Mouse (Mus musculus): Measurements from ENCODE around the gene Ankrd28.
"Not testable (repeated sequence)": the region's sequence is repeated elsewhere in the genome, so short reads cannot be mapped to it uniquely, and the experiment has no call there.

The Ankrd28 gene

GRCm38 (mm10) chr14:31830571-31831369, at the start of gene Ankrd28:
Ankrd28 (minus strand) TSS chr14:31830651.
- peak; percentile 97 for DNase-seq (ENCODE audit: low read depth, low spot score)

- no peak for DNase-seq (ENCODE audit: low read depth, low spot score)
These were observed 49.0 kb upstream of the Ankrd28 start for GRCm38 (mm10) chr14:31879456-31879855.

GRCm38 (mm10) chr14:31872130-31872529, 41.7 kb upstream of the Ankrd28 start:
- DNase-seq (ENCODE audit: low read depth, low spot score): no peak

- no peak for DNase-seq (ENCODE audit: low read depth, low spot score)
These were observed 40.0 kb upstream of the Ankrd28 start for GRCm38 (mm10) chr14:31870436-31870835.

- no peak for DNase-seq (ENCODE audit: low read depth, low spot score)
These were observed 38.1 kb upstream of the Ankrd28 start for GRCm38 (mm10) chr14:31868591-31868990.

GRCm38 (mm10) chr14:31866366-31866765, 35.9 kb upstream of the Ankrd28 start:
- DNase-seq (ENCODE audit: low read depth, low spot score): not testable (repeated sequence)

- no peak for DNase-seq (ENCODE audit: low read depth, low spot score)
These were observed 28.2 kb upstream of the Ankrd28 start for GRCm38 (mm10) chr14:31858679-31859078.

- no peak for DNase-seq (ENCODE audit: low read depth, low spot score)
These were observed 26.9 kb upstream of the Ankrd28 start for GRCm38 (mm10) chr14:31857096-31857975.

- no peak for DNase-seq (ENCODE audit: low read depth, low spot score)
These were observed 25.6 kb upstream of the Ankrd28 start for GRCm38 (mm10) chr14:31856007-31856406.

GRCm38 (mm10) chr14:31854667-31855066, 24.2 kb upstream of the Ankrd28 start:
- no peak for DNase-seq (ENCODE audit: low read depth, low spot score)

- no peak for DNase-seq (ENCODE audit: low read depth, low spot score)
These were observed 13.1 kb upstream of the Ankrd28 start for GRCm38 (mm10) chr14:31843571-31843970.

- DNase-seq (ENCODE audit: low read depth, low spot score): no peak
These were observed 1.6 kb upstream of the Ankrd28 start for GRCm38 (mm10) chr14:31832022-31832421.

- no peak for DNase-seq (ENCODE audit: low read depth, low spot score)
These were observed 890 bp upstream of the Ankrd28 start for GRCm38 (mm10) chr14:31831370-31831712.

- DNase-seq (ENCODE audit: low read depth, low spot score): peak; percentile 79
These were observed 489 bp downstream of the Ankrd28 start for GRCm38 (mm10) chr14:31829761-31830562.

- no peak for DNase-seq (ENCODE audit: low read depth, low spot score)
These were observed 3.2 kb downstream of the Ankrd28 start for GRCm38 (mm10) chr14:31827221-31827620.

GRCm38 (mm10) chr14:31809942-31810341, 20.5 kb downstream of the Ankrd28 start:
- no peak for DNase-seq (ENCODE audit: low read depth, low spot score)

- DNase-seq (ENCODE audit: low read depth, low spot score): no peak
These were observed 26.7 kb downstream of the Ankrd28 start for GRCm38 (mm10) chr14:31803791-31804190.

- no peak for DNase-seq (ENCODE audit: low read depth, low spot score)
These were observed 29.5 kb downstream of the Ankrd28 start for GRCm38 (mm10) chr14:31800976-31801375.

- no peak for DNase-seq (ENCODE audit: low read depth, low spot score)
These were observed 30.0 kb downstream of the Ankrd28 start for GRCm38 (mm10) chr14:31800446-31800845.

- no peak for DNase-seq (ENCODE audit: low read depth, low spot score)
These were observed 31.5 kb downstream of the Ankrd28 start for GRCm38 (mm10) chr14:31798937-31799336.

- DNase-seq (ENCODE audit: low read depth, low spot score): no peak
These were observed 34.9 kb downstream of the Ankrd28 start for GRCm38 (mm10) chr14:31795535-31795934.

- DNase-seq (ENCODE audit: low read depth, low spot score): no peak
These were observed 35.7 kb downstream of the Ankrd28 start for GRCm38 (mm10) chr14:31794776-31795126.

Measured in CD4-positive, CD25-positive, alpha-beta regulatory T cell, adult 2 months (primary cell).